Mouse (Mus musculus) forebrain, embryonic 11.5 days (tissue): Measurements from ENCODE around the gene Ctsf. TPM values are rescaled to one million over a fixed set of nuclear protein-coding genes. Genes with fewer than 3 reads are reported as not detected.
A peak's percentile ranks its signal among the peaks of the same experiment; 100 is the strongest.
"Not testable (repeated sequence)": the region's sequence is repeated elsewhere in the genome, so short reads cannot be mapped to it uniquely, and the experiment has no call there.

ENCODE experiments used
- ATAC-seq: fragments of 200-750 bp; cut with Nextera tagmentation; replicated peaks from 2 replicates; pipeline ENCODE4 v1.8.0; 2017; ENCODE audit warnings: moderate TSS enrichment; ENCODE audit not compliant: low FRiP score
- DNase-seq: peaks from one replicate; pipeline ENCODE4 v3.0.0-alpha.2; 2017; ENCODE audit warnings: low spot score
- H3K27ac ChIP-seq: fragments of 300-500 bp; sonication (generic); 2 replicates; pipeline ENCODE4 v1.5.1; 2014; ENCODE audit warnings: low read depth, low read length
- H3K27me3 ChIP-seq: fragments of 300-500 bp; sonication (generic); 2 replicates; pipeline ENCODE4 v1.6.1; 2014; ENCODE audit warnings: mild to moderate bottlenecking, low read length, mixed read lengths; ENCODE audit not compliant: control insufficient read depth, insufficient read depth
- H3K36me3 ChIP-seq: fragments of 300-500 bp; sonication (generic); 2 replicates; pipeline ENCODE4 v1.6.1; 2014; ENCODE audit warnings: mild to moderate bottlenecking, low read length, moderate library complexity, mixed read lengths; ENCODE audit not compliant: control insufficient read depth, insufficient read depth
- H3K4me1 ChIP-seq: fragments of 300-500 bp; sonication (generic); replicated peaks from 2 replicates; pipeline ENCODE4 v1.6.1; 2014; ENCODE audit warnings: low read length, mixed read lengths; ENCODE audit not compliant: control insufficient read depth, insufficient read depth
- H3K4me2 ChIP-seq: fragments of 300-500 bp; sonication (generic); 2 replicates; pipeline ENCODE4 v1.6.1; 2014; ENCODE audit warnings: low read depth, mild to moderate bottlenecking, low read length, moderate library complexity, mixed read lengths; ENCODE audit not compliant: severe bottlenecking
- H3K4me3 ChIP-seq: fragments of 300-500 bp; sonication (generic); 2 replicates; pipeline ENCODE4 v1.5.1; 2014; ENCODE audit warnings: low read depth, low read length
- H3K9ac ChIP-seq: fragments of 300-500 bp; sonication (generic); 2 replicates; pipeline ENCODE4 v1.6.1; 2014; ENCODE audit warnings: low read length
- H3K9me3 ChIP-seq: fragments of 300-500 bp; sonication (generic); 2 replicates; pipeline ENCODE4 v1.6.1; 2016; ENCODE audit warnings: low read length, mixed read lengths; ENCODE audit not compliant: control insufficient read depth
- WGBS: fragments of 180-500 bp; shearing (Covaris S2); extraction: QIAGEN DNeasy Blood & Tissue Kit; methylation state at CpG from one replicate; pipeline ENCODE4 v1.1.7; 2014; 5-methylcytosine and 5-hydroxymethylcytosine counted together
- polyA plus RNA-seq: library from polyadenylated mRNA; unstranded; fragments of >200 nt; fragmentation: Nextera tagmentation; extraction: Ambion mirVana; gene quantifications from 2 replicates; pipeline ENCODE4 v1.2.1, GENCODE M21; 2014

Gene Ctsf
- polyA plus RNA-seq, 1 experiment from 2014 or later: 20.2 TPM

DNA sequence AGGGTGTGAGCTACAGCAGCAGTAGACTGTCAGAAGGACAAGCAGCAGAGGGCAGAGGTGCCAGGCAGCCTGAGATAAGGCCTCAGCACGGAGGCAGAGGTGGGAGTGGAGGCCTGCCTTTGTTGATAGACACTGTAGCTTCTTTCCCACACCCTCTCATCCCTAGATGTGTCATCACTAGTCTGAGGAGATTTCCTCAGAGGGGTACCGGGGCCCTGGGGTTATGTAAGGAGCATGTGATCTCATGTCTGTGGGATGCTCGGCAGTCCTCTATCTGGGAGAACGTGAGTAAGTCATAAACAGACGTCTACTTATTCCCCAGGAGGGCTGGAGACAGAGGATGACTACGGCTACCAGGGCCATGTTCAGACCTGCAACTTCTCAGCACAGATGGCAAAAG, 4.2 kb downstream of the Ctsf start:
- no peak for DNase-seq
- H3K4me2 ChIP-seq: no peak overlapping the region
- no peaks in the 10 kb centered on the region for H3K9me3 ChIP-seq
- H3K9ac ChIP-seq: no peak overlapping the region
- ATAC-seq: no peak
- no peaks in the 10 kb centered on the region for H3K4me1 ChIP-seq
- 86% methylated on average over 6 of the region's 6 CpGs for WGBS
- H3K27me3 ChIP-seq: no peaks in the 10 kb centered on the region; the same call in 1 of the 2 replicates
- no peaks in the 10 kb centered on the region for H3K36me3 ChIP-seq
- no peak overlapping the region for H3K4me3 ChIP-seq
- H3K27ac ChIP-seq: no peak overlapping the region

DNA sequence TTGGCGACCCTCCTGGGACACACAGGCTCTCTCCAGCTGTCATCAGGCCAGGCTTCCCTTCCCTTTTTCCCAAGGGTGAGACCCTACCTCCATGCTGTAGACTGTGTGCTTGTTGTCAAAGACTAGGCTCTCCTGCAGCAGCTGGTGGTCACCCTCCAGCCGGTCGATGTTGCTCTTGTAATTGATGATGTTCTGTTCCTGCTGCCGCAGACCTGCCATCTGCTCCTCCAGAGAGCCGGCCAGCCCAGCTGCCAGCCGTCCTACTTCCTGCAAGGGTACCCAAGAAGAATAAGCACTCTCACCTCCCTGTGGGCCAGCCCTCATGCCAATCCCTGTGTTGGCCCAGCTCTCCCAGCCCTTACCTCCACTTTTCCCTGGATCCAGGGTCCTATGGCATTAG, 8.1 kb downstream of the Ctsf start:
- no peak overlapping the region for H3K4me2 ChIP-seq
- no peaks in the 10 kb centered on the region for H3K27me3 ChIP-seq
- H3K4me3 ChIP-seq: no peak overlapping the region
- ATAC-seq: no peak
- H3K27ac ChIP-seq: no peak overlapping the region
- H3K9me3 ChIP-seq: no peaks in the 10 kb centered on the region
- no peaks in the 10 kb centered on the region for H3K4me1 ChIP-seq
- no peaks in the 10 kb centered on the region for H3K36me3 ChIP-seq
- 87% methylated on average over 6 of the region's 6 CpGs for WGBS
- DNase-seq: no peak
- H3K9ac ChIP-seq: no peak overlapping the region

DNA sequence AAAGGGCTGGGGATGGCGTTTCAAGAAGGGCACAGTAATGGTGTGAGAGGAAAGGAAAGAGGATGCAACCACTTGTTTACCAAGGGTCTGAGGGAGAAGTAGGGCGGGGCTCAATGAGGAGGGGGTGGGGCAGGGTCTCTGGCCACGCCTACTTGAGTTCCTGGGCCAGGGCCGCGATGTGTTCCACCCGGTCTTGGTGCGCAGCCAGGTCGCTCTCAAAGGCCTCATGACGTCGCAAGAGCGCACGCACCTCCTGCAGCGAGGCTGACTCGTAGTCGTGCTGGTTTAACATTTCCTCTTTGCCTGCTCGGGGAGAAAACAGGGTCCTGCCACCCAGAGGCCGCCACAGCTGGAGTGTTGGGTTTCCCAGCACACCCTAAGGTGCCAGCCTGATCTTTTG, 10.2 kb downstream of the Ctsf start:
- peak; percentile 59 for DNase-seq
- ATAC-seq: no peak
- no peak overlapping the region; the same call in 1 of the 2 replicates for H3K4me2 ChIP-seq
- H3K4me1 ChIP-seq: no peaks in the 10 kb centered on the region
- H3K27ac ChIP-seq: no peak overlapping the region
- no peak overlapping the region for H3K4me3 ChIP-seq
- WGBS: 10% methylated on average over 17 of the region's 17 CpGs
- H3K9ac ChIP-seq: no peak overlapping the region
- H3K36me3 ChIP-seq: no peaks in the 10 kb centered on the region
- H3K27me3 ChIP-seq: no peaks in the 10 kb centered on the region
- H3K9me3 ChIP-seq: no peaks in the 10 kb centered on the region

DNA sequence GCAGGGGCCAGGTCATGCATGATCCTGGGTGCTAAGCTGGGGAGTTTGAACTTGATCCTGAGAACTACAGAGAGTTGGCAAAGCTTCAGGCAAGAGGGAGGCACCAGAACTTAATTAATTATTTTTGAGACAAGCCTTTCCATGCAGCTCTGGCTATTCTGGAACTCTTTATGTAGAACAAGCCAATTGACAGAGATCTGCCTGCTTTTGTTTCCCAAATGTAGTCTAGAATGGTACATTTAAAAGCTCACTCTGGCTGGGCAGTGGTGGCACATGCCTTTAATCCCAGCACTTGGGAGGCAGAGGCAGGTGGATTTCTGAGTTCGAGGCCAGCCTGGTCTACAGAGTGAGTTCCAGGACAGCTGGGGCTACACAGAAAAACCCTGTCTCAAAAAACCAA, 19.7 kb downstream of the Ctsf start:
- not testable (repeated sequence) for H3K36me3 ChIP-seq, H3K9me3 ChIP-seq, H3K4me2 ChIP-seq, ATAC-seq, H3K27me3 ChIP-seq, H3K4me3 ChIP-seq, H3K27ac ChIP-seq, H3K9ac ChIP-seq, H3K4me1 ChIP-seq, DNase-seq
- WGBS: 71% methylated on average over 1 of the region's 1 CpGs

DNA sequence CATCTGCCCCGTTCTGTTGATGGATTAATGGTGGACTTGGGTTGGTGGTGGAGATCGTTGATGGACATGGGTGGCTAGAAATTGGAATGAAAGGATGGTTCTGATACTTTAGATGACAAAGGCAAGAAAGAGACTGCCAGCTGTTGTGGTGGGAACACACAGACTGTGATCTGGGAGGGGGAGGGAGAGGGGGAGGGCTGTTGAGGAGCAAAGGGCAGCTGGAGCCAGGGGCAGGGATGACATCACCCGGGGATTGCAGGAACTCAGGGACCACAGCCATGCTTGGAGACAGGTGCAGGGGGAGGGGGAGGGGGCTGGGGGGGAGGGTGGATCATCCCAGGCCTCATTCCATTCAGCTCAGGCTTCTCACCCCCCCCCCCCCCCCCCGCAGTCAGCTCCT, 21.3 kb downstream of the Ctsf start:
- ATAC-seq: no peak
- Histone ChIP-seq H3K4me2 (no peak overlapping the region), H3K4me3 (no peak overlapping the region), H3K9me3 (no peaks in the 10 kb centered on the region), H3K36me3 (no peaks in the 10 kb centered on the region), H3K4me1 (peaks cover 8% of the 10 kb centered on the region; the same call in 1 of the 2 replicates), H3K27ac (no peak overlapping the region), H3K9ac (no peak overlapping the region), H3K27me3 (no peaks in the 10 kb centered on the region; the same call in 1 of the 2 replicates)
- WGBS: 56% methylated on average over 3 of the region's 4 CpGs
- DNase-seq: no peak

DNA sequence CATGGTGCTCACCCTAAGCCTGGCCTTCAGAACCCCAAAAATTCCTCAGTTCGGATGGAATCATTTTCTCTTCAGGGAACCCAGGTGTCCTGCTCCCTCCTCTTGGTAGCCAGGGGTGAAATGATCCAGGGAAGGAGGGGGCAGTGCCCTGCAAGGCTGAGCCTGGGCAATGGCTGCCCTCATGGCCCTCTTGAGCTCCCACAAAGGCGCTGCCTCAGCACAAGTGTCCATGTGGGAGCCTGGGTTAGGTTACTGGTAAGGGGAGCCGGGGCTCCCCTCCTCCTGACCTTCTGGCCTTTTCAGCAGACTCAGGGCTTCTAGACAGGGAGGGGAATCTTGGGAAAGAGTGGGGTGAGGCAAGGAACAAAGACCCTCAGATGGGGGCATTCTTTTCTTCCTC, 21.8 kb downstream of the Ctsf start:
- no peaks in the 10 kb centered on the region; the same call in 1 of the 2 replicates for H3K27me3 ChIP-seq
- H3K9ac ChIP-seq: no peak overlapping the region
- no peak overlapping the region for H3K27ac ChIP-seq
- ATAC-seq (no peak), DNase-seq (no peak)
- H3K4me1 ChIP-seq: peaks cover 8% of the 10 kb centered on the region; the same call in 1 of the 2 replicates
- no peaks in the 10 kb centered on the region for H3K36me3 ChIP-seq
- no peaks in the 10 kb centered on the region for H3K9me3 ChIP-seq
- 76% methylated on average over 3 of the region's 3 CpGs for WGBS
- H3K4me3 ChIP-seq: no peak overlapping the region
- no peak overlapping the region for H3K4me2 ChIP-seq

DNA sequence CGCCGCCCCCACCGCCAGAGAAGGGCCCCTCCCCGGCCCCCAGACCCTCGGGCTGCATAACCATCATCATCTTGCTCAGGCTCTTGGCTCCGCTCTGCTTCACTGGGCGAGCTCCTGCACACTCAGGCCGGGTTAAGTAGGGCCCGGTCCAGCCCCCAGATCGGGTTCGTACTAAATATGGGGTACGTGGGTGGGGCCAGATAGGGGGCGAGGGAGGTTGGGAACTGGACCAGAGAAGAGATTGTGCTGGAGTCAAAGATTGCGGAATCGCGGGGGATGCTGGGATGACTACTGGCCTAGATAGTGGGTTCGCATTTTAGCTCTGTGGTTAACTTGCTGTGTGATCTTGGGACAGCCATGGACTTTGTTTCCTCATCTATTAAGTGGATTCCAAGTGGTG, 22.9 kb downstream of the Ctsf start, which contains the start of gene Actn3:
Gene Actn3, minus strand, starts transcription at position 125 of the 400 bp plus-strand sequence.
- Histone ChIP-seq H3K36me3 (no peaks in the 10 kb centered on the region), H3K27ac (no peak within 1 kb of the TSS), H3K9ac (peak within 1 kb of the TSS; percentile 81), H3K9me3 (no peaks in the 10 kb centered on the region), H3K4me1 (peaks cover 8% of the 10 kb centered on the region; the same call in 1 of the 2 replicates), H3K27me3 (no peaks in the 10 kb centered on the region; the same call in 1 of the 2 replicates), H3K4me2 (peak within 1 kb of the TSS; percentile 91), H3K4me3 (peak within 1 kb of the TSS; percentile 88)
- DNase-seq (no peak), ATAC-seq (no peak)
- 5% methylated on average over 17 of the region's 17 CpGs for WGBS

DNA sequence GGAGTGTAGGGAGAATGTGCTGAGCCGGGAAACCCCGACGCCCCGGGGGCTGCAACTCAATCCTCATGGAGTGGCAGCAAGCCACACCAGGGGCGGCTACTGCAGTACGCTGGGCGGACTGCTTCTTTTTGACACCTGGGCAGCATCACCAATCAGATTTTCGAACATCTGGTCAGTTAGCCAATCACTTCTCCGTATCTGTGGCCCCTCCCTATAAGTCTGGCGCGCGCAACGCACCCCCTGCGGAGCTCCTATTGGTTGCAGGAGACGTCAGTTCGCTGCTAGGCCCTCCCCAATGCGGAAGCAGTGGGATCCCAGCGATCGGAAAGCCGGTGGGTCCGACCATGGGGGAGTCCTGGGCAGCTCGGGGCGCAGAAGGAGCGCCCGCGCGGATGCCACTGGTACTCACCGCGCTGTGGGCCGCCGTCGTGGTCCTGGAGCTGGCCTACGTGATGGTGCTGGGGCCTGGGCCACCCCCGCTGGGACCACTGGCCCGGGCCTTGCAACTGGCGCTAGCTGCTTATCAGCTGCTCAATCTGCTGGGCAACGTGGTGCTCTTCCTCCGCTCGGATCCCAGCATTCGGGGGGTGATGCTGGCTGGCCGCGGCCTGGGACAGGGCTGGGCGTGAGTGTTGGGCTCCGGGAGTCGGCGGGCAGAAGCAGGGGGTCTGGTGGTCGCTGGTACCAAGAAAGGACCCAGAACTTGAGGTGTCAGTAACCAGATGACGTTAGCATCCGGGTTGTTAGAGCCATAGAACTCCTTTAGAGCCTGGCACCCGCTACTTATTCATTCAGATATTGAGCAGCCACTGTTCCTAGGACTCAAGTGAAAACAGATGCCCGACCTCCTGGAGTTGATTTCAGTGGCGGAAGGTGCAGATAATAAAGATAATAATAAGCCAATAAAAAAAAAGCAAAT, 23.7 kb downstream of the Ctsf start, which contains the start of gene Zdhhc24:
Gene Zdhhc24, plus strand, starts transcription at position 264 of the 919 bp plus-strand sequence.
- ATAC-seq: peak; percentile 96
- peak; percentile 97 for DNase-seq
- H3K36me3 ChIP-seq: no peaks in the 10 kb centered on the region
- H3K9ac ChIP-seq: peak within 1 kb of the TSS; percentile 81
- peak within 1 kb of the TSS; percentile 88 for H3K4me3 ChIP-seq
- H3K9me3 ChIP-seq: no peaks in the 10 kb centered on the region
- peak within 1 kb of the TSS; percentile 91 for H3K4me2 ChIP-seq
- H3K4me1 ChIP-seq: peaks cover 8% of the 10 kb centered on the region; the same call in 1 of the 2 replicates
- 2% methylated on average over 52 of the region's 52 CpGs for WGBS
- H3K27ac ChIP-seq: no peak within 1 kb of the TSS
- no peaks in the 10 kb centered on the region; the same call in 1 of the 2 replicates for H3K27me3 ChIP-seq
